Mouse (Mus musculus): ENCODE measurements at regions not wholly inside any gene's neighbourhood (a gene's known extent, or its start where the extent isn't known, plus 50 kb on each side); places are given as distances from the start of the nearest gene placed in this dataset.

- Histone ChIP-seq H3K4me1 (no peaks in the 10 kb centered on the region), H3K27ac (no peak overlapping the region), H3K4me2 (replicated peaks) (no peak overlapping the region), H3K36me3 (no peaks in the 10 kb centered on the region), H3K9me3 (no peaks in the 10 kb centered on the region), H3K4me3 (no peak overlapping the region), H3K27me3 (no peaks in the 10 kb centered on the region), H3K9ac (no peak overlapping the region)
- 93% methylated on average over 1 of the region's 1 CpGs for WGBS
- no peak for ATAC-seq (ENCODE audit: insufficient number of reproducible peaks, insufficient read depth, low FRiP score, low TSS enrichment)
Measured at GRCm38 (mm10) chr1:114456406-114456805, 1228.2 kb upstream of the Cntnap5a start.

GRCm38 (mm10) chr1:114496455-114496854 lies 1188.1 kb upstream of the Cntnap5a start:
- no peak for ATAC-seq (ENCODE audit: insufficient number of reproducible peaks, insufficient read depth, low FRiP score, low TSS enrichment)
- Histone ChIP-seq H3K4me2 (replicated peaks) (no peak overlapping the region), H3K27me3 (no peaks in the 10 kb centered on the region), H3K4me3 (no peak overlapping the region), H3K36me3 (no peaks in the 10 kb centered on the region), H3K27ac (no peak overlapping the region), H3K9ac (no peak overlapping the region), H3K4me1 (no peaks in the 10 kb centered on the region), H3K9me3 (no peaks in the 10 kb centered on the region)
- 69% methylated on average over 1 of the region's 1 CpGs for WGBS

- Histone ChIP-seq H3K9ac (no peak overlapping the region), H3K9me3 (no peaks in the 10 kb centered on the region), H3K4me1 (no peaks in the 10 kb centered on the region), H3K27ac (no peak overlapping the region), H3K4me3 (no peak overlapping the region), H3K4me2 (replicated peaks) (no peak overlapping the region), H3K36me3 (no peaks in the 10 kb centered on the region), H3K27me3 (no peaks in the 10 kb centered on the region)
- 97% methylated on average over 1 of the region's 1 CpGs for WGBS
- ATAC-seq (ENCODE audit: insufficient number of reproducible peaks, insufficient read depth, low FRiP score, low TSS enrichment), result no peak
Measured at GRCm38 (mm10) chr1:114515709-114516108, 1168.8 kb upstream of the Cntnap5a start.

GRCm38 (mm10) chr1:114519860-114520259 lies 1164.7 kb upstream of the Cntnap5a start:
- no peak overlapping the region for H3K9ac ChIP-seq
- H3K36me3 ChIP-seq, result no peaks in the 10 kb centered on the region
- ATAC-seq (ENCODE audit: insufficient number of reproducible peaks, insufficient read depth, low FRiP score, low TSS enrichment), result no peak
- H3K4me2 ChIP-seq (replicated peaks), result no peak overlapping the region
- no peak overlapping the region for H3K27ac ChIP-seq
- no peak overlapping the region for H3K4me3 ChIP-seq
- H3K4me1 ChIP-seq, result no peaks in the 10 kb centered on the region
- no peaks in the 10 kb centered on the region for H3K27me3 ChIP-seq
- H3K9me3 ChIP-seq, result no peaks in the 10 kb centered on the region

- H3K4me3 ChIP-seq, result no peak overlapping the region
- WGBS, result 75% methylated on average over 1 of the region's 1 CpGs
Measured at GRCm38 (mm10) chr1:114528545-114528944, 1156.0 kb upstream of the Cntnap5a start.

GRCm38 (mm10) chr1:114533881-114534280 lies 1150.7 kb upstream of the Cntnap5a start:
- no peak overlapping the region for H3K27ac ChIP-seq
- ATAC-seq (ENCODE audit: insufficient number of reproducible peaks, insufficient read depth, low FRiP score, low TSS enrichment), result no peak
- H3K36me3 ChIP-seq, result no peaks in the 10 kb centered on the region
- H3K4me2 ChIP-seq (replicated peaks), result no peak overlapping the region
- H3K4me1 ChIP-seq, result no peaks in the 10 kb centered on the region
- no peaks in the 10 kb centered on the region for H3K27me3 ChIP-seq
- H3K4me3 ChIP-seq, result no peak overlapping the region
- 93% methylated on average over 1 of the region's 1 CpGs for WGBS
- H3K9ac ChIP-seq, result no peak overlapping the region
- no peaks in the 10 kb centered on the region for H3K9me3 ChIP-seq

More at GRCm38 (mm10) chr1:114528545-114528944, 1156.0 kb upstream of the Cntnap5a start:
- no peaks in the 10 kb centered on the region for H3K4me1 ChIP-seq
- no peaks in the 10 kb centered on the region for H3K27me3 ChIP-seq
- no peak overlapping the region for H3K9ac ChIP-seq
- H3K36me3 ChIP-seq, result no peaks in the 10 kb centered on the region
- H3K27ac ChIP-seq, result no peak overlapping the region
- H3K9me3 ChIP-seq, result no peaks in the 10 kb centered on the region
- peak; percentile 84 for ATAC-seq (ENCODE audit: insufficient number of reproducible peaks, insufficient read depth, low FRiP score, low TSS enrichment)
- H3K4me2 ChIP-seq (replicated peaks), result no peak overlapping the region

- Histone ChIP-seq H3K4me1 (no peaks in the 10 kb centered on the region), H3K4me2 (replicated peaks) (no peak overlapping the region), H3K27ac (no peak overlapping the region), H3K9ac (no peak overlapping the region), H3K9me3 (no peaks in the 10 kb centered on the region), H3K36me3 (no peaks in the 10 kb centered on the region), H3K27me3 (no peaks in the 10 kb centered on the region), H3K4me3 (no peak overlapping the region)
- 61% methylated on average over 1 of the region's 1 CpGs for WGBS
- ATAC-seq (ENCODE audit: insufficient number of reproducible peaks, insufficient read depth, low FRiP score, low TSS enrichment), result no peak
Measured at GRCm38 (mm10) chr1:114546997-114547396, 1137.6 kb upstream of the Cntnap5a start.

- H3K9me3 ChIP-seq, result no peaks in the 10 kb centered on the region
- WGBS, result 78% methylated on average over 1 of the region's 1 CpGs
- no peak overlapping the region for H3K4me3 ChIP-seq
- no peak overlapping the region for H3K27ac ChIP-seq
- H3K36me3 ChIP-seq, result no peaks in the 10 kb centered on the region
- no peak for ATAC-seq (ENCODE audit: insufficient number of reproducible peaks, insufficient read depth, low FRiP score, low TSS enrichment)
- no peak overlapping the region for H3K4me2 ChIP-seq (replicated peaks)
- H3K9ac ChIP-seq, result no peak overlapping the region
- H3K27me3 ChIP-seq, result no peaks in the 10 kb centered on the region
- H3K4me1 ChIP-seq, result no peaks in the 10 kb centered on the region
Measured at GRCm38 (mm10) chr1:114552719-114553118, 1131.8 kb upstream of the Cntnap5a start.

- Histone ChIP-seq H3K27me3 (no peaks in the 10 kb centered on the region), H3K9ac (no peak overlapping the region), H3K4me3 (no peak overlapping the region), H3K27ac (no peak overlapping the region), H3K9me3 (no peaks in the 10 kb centered on the region), H3K4me1 (no peaks in the 10 kb centered on the region), H3K36me3 (no peaks in the 10 kb centered on the region), H3K4me2 (replicated peaks) (no peak overlapping the region)
- WGBS, result 63% methylated on average over 2 of the region's 2 CpGs
- no peak for ATAC-seq (ENCODE audit: insufficient number of reproducible peaks, insufficient read depth, low FRiP score, low TSS enrichment)
Measured at GRCm38 (mm10) chr1:114554453-114554852, 1130.1 kb upstream of the Cntnap5a start.

All from embryonic facial prominence, embryonic 12.5 days (tissue).